Mouse (Mus musculus) bone marrow, adult 2 months (tissue): ENCODE measurements at regions not wholly inside any gene's neighbourhood (a gene's known extent, or its start where the extent isn't known, plus 50 kb on each side); places are given as distances from the start of the nearest gene placed in this dataset.

Experiments used
- CTCF ChIP-seq: fragments of 200-500 bp; IDR thresholded peaks from 2 replicates; pipeline ENCODE4 v1.5.1; 2011; ENCODE audit warnings: low read length, control low read depth; ENCODE audit not compliant: control insufficient read depth, insufficient read depth
- POLR2A ChIP-seq: fragments of 200-500 bp; IDR thresholded peaks from 2 replicates; pipeline ENCODE4 v1.6.1; 2011; ENCODE audit warnings: low read depth, mild to moderate bottlenecking, control low read depth, low read length, borderline replicate concordance; ENCODE audit not compliant: control insufficient read depth

- TF ChIP-seq CTCF = no peak
- TF ChIP-seq POLR2A = no peak
These were observed 139.0 kb upstream of the Trpc4 start for GRCm38 (mm10) chr3:54016877-54017276.
